Mouse (Mus musculus): ENCODE measurements around the gene Ndufv1.
A peak's percentile ranks its signal among the peaks of the same experiment; 100 is the strongest.

DNA sequence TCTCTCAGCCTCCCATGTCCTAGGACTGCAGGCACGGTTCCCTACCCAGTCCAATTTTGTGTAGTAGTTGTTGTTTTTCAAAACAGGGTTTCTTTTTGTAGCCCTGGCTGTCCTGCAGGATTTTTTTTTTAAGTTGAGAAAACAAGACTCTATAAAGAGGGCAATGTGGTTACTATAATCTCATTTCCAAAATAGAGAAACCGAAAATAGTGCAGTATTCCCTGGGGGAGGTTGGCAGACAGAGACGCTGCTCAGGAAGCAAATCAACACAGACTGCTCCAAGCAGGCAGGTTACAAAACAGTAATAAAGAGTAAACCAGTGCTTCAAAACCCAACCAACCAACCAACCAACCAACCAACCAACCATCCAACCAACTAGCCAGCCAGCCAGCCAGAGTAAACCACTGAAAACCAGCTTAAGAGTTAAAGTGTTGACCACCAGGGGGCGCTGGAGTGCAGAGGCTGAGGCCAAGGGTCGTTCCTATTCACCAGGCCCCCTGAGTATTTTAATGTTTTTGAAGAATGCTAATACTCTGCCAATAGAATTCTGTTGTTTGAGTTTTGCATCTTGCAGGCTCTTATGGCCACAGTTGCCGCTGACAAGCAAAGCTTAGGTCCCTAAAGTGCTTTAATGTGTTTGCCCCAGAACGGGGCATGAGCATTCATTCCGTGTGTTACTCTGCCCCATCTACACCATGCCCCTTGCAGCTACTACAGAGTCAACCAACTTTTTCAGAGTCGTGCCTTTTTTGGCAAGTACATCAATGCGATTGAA is 39.3 kb upstream of the Ndufv1 start:
- TF ChIP-seq CTCF (IDR thresholded peaks at IDR 0.05; ENCODE audit: low read depth), result peak; percentile 94
- no peak for TF ChIP-seq EP300 (IDR thresholded peaks at IDR 0.05; ENCODE audit: low read depth)
